Mouse (Mus musculus) spleen, adult 2 months (tissue): ENCODE data around the gene Prkcb.

Experiments used
- CTCF ChIP-seq: fragments of 200-500 bp; IDR thresholded peaks from 2 replicates; pipeline ENCODE4 v1.5.1; 2011; ENCODE audit warnings: mild to moderate bottlenecking, inconsistent platforms; ENCODE audit not compliant: insufficient read depth, insufficient read length, insufficient replicate concordance; ENCODE audit errors: extremely low read depth
- POLR2A ChIP-seq: fragments of 200-500 bp; IDR thresholded peaks from 2 replicates; pipeline ENCODE4 v1.6.1; 2011; ENCODE audit warnings: low read depth, low read length, inconsistent platforms

DNA sequence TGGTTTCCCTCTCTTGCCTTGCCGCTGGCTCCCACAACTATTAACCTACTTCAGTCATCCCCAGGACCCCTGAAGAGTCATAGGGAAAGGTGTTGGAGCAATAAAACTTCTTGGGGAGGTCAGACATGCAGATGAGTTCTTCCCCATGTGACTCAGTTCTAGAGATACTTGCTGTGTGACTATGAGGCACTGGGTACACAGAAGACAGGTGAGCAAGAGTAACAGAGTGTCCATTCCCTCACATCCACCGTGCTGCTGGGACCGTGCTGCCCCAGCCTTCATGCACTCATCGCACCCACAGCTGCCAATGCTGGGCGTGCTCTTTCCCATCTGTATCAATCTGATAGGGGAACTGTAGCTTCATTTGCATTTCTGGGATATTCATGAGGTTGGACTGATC is 100.3 kb downstream of the Prkcb start:
- TF ChIP-seq CTCF = no peak
- no peak for TF ChIP-seq POLR2A
